Mouse (Mus musculus): ENCODE measurements at regions not wholly inside any gene's neighbourhood (a gene's known extent, or its start where the extent isn't known, plus 50 kb on each side); places are given as distances from the start of the nearest gene placed in this dataset.

- TF ChIP-seq POLR2A (IDR thresholded peaks at IDR 0.05; ENCODE audit: extremely low read depth, insufficient read depth, low read length) (no peak), CTCF (IDR thresholded peaks at IDR 0.05; ENCODE audit: extremely low read depth, insufficient read depth, low read length) (no peak)
Measured at GRCm38 (mm10) chr15:94023501-94023900, 427.8 kb upstream of the Prickle1 start.
